Mouse (Mus musculus) heart, postnatal 36 days (tissue): ENCODE measurements around the gene Diaph3. TPM values are rescaled to one million over a fixed set of nuclear protein-coding genes. Genes with fewer than 3 reads are reported as not detected.

Experiments
- DNase-seq, 2 experiments: peaks; one replicate each; pipeline ENCODE4 v3.0.0; 2021 to 2022
- intact Hi-C: fragments of 180-260 bp; cut with DNase I; formaldehyde crosslinking; loops from one replicate; pipeline ENCODE4 v1.15.1; 2025
- total RNA-seq, 2 experiments: library from RNA; stranded (reverse); gene quantifications; 2 replicates each; pipeline ENCODE4 v1.2.3; 2021

Gene Diaph3
- 1 to 10 TPM in 1 of 2 experiments, under 1 TPM in 1; 0.76 to 1.4 TPM for total RNA-seq

DNA sequence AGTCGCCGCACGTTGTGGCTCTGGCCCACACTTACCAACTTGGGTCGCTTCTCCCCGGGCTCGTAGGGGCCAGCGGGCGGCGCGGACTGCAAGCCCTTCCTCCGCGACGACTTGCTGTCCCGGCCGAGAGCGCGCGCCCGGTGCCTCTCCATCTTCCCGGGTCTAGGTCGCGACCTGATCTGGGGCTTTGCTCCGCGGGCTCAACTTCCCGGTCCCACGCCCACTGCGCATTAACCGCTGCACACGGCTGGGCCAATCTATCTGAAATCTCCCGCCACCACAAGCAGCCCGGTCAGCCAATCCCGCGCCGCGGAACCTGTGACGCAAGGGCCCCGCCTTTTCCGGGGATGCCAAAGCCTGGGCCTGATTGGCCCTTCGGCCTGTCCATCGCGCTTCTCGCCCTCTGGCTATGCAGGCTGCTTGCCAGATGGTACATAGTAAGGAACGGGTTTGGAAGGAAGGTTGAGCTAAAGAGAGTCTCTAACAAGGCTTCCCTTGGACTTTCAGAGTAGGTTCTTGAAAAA is at the start of gene Diaph3:
TSS of gene Diaph3 (minus strand) at position 273 of the 524 bp plus-strand sequence.
- intact Hi-C loops, result loop anchor here (5.0 kb wide), 1 partner anchor 276 kb away; the partner anchor contains the start of gene Tdrd3
- DNase-seq, result peak; percentile 92 to 97

DNA sequence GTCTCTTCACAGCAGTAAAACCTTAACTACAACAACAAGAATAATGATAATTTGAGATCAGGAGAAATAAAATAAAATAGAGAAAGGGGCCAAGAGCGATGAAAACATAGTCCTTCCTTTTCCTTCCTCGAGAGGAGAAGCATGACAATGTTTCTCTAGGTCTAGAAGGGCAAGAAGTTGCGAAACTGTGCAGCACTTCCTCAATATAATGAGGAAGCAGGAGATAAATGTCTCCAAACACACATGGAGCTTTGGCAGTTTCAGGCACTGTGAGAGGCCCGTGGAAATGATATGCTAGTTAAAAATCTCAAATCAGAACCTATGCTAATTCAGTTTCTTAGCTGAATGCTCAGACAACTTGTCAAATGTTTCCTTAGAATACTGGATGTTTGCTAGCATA is 49.6 kb upstream of the Diaph3 start:
- no peak for DNase-seq
- intact Hi-C loops, result no loop called here

DNA sequence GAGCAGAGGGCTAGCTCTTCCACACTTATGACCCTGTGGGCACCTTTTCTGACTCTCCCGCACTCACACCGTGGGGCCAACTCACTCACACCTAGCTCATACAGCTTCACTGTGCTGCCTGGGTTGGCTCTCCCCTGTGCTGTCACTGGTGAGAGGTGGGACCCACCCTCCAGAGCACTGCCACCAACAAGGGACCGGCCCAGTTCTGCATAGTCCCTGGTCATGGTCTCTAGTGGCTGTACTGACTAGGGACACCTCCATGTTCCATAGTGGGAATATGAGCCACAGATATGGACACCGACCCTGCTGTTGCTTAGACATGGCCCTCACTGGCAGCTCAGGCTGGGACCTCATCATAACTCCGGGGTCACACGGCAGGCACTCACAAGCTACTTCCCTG is 30.5 kb upstream of the Diaph3 start:
- DNase-seq, result no peak
- intact Hi-C loops, result no loop called here

DNA sequence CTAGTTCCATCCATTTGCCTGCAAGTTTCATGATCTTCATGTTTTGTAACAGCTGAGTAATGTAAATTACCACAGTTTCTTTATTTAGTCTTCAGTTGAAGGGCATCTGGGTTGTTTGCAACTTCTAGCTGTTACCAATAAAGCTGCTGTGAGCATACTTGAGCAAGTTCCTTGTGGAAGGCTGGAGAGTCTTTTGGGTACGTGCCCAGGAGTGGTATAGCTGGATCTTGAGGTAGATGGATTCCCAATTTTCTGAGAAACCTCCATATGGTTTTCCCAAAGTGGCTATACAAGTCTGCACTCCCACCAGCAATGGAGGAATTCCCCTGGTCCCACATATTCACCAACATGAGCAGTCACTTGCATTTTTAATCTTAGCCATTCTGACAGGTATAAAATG is 28.1 kb upstream of the Diaph3 start:
- DNase-seq, result no peak
- intact Hi-C loops, result no loop called here

DNA sequence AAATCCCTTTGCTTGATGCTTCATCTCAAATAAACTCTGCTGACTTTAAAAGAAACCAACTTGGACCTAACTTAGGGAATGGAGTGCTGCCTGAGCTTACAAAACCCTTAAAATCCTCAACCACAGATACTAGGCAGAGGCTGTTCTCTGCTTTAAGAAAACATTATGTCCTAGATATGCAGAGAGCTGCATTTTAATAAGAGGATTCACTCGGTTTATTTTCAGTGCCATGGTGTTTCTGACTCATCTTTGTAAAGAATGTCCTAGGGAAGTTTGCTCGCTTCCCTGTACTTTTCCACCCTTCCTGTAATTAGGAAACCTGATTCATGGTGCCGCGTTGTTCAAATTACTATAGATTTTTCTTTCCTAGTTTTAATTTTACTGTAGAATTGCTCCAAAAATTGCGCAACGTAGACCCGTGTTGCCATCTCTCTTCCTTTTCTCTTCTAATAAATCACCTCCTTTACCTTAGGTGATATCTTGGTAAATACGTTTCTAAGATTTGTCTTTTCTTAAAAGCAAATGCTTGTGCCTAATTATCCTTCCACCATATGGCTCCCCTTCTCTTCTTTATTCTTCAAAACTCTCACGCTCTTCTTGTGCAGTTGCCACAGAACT is 14.7 kb upstream of the Diaph3 start:
- intact Hi-C loops, result no loop called here
- DNase-seq, result no peak

DNA sequence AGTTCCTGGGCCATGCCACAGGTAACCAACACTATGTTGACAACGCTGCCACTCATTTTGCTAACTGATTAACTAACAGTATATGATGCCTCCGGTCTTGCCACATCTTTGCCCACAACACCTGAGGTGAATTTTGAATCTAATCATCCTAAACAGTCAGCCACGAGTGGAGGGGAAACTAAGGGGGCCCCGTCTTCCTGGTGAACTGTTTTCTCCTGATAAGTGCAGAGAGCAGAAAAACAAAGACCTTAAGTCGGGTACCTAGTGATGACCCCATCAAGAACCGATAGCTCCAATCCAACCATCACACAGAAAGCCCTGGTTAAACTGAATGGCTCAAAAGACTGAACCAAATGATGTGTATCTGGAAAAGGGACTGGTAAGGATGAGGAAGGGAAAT is 8.6 kb upstream of the Diaph3 start:
- no peak for DNase-seq
- intact Hi-C loops, result no loop called here

DNA sequence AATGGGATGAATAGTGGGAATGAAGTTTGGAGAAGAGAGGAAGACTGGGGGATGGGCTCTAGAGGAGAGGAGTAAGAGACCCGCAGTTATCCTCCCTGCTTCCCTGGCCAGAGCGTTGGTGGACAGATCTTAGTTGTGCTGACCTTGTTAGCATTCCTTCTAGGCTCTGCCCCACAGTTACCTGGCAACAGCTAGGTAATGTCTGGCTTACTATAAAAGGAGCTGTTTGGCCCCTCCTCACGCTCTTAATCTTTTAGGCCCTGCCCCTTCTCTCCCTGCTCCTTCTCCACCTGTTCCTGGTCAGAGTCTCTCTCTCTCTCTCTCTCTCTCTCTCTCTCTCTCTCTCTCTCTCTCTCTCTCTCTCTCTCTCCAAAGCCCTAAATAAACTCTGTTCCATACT is 5.7 kb upstream of the Diaph3 start:
- intact Hi-C loops, result no loop called here
- DNase-seq, result no peak

DNA sequence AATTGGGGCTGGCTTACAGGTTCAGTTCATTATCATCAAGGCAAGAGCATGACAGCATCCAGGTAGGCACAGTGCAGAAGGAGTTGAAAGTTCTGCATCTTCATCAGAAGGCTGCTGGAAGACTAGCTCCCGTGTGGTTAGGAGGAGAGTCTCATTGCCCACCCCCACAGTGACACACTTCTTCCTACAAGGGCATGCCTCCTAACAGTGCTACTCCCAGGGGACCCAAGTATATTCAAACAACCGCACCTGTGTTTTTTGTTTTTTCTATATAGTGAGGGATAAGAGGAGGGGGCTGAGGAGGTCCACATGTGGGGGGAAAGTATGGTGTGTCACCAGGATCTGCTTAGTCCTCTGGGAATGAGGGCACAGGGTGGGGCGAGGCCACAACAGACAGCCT is 4.3 kb upstream of the Diaph3 start:
- intact Hi-C loops, result no loop called here
- DNase-seq, result no peak

DNA sequence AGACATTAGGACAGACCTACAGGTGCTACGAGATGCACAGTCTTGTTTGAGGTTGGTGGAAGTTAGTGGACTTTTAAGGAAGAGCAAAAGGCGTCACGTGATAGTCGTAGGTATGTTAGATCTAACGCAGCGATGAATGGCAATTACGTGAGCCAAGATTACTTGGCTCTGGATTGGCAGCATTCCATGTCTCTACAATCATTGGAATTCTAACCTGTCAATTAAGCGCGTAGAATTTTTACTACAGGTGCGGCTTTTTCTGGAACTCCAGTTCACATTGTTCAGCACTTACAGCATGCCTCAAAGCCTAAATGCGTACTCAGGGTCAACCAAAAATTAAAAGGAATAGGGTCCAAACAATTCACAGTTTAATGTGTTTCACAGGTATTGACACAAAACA is 742 bp upstream of the Diaph3 start:
- DNase-seq, result no peak
- intact Hi-C loops, result loop anchor here (5.0 kb wide), 1 partner anchor 276 kb away; the partner anchor contains the start of gene Tdrd3

DNA sequence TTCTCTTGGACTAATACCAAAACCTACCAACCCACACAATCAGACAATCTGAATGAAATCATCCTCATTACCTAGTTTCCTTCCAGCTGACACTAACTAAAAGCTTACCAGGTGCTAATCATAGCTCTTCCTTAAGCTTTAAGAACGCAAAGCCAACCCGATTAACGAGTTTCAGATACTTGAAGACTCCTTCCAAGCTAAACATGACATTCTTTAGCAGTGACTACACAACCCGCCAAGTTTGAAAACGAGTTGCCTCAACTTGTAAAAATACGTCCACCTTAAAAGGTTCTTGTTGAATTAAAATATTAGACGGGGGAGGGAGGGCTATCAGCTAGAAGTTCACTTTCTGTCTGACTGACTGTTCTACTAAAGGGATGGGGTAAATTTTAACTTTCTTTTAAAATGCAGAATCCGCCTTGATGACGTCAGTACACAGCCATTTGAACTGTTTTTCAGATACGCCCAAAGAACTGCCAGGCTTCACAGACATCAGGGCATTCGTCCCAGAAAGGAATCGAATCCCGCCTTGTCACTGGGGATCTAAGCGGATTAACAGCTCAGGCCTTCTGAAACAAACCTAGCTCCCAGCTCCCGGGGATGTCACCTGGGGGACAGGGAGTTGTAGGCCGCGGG is 590 bp downstream of the Diaph3 start:
- DNase-seq, result no peak
- intact Hi-C loops, result loop anchor here (5.0 kb wide), 1 partner anchor 277 kb away; the partner anchor contains the start of gene Tdrd3

DNA sequence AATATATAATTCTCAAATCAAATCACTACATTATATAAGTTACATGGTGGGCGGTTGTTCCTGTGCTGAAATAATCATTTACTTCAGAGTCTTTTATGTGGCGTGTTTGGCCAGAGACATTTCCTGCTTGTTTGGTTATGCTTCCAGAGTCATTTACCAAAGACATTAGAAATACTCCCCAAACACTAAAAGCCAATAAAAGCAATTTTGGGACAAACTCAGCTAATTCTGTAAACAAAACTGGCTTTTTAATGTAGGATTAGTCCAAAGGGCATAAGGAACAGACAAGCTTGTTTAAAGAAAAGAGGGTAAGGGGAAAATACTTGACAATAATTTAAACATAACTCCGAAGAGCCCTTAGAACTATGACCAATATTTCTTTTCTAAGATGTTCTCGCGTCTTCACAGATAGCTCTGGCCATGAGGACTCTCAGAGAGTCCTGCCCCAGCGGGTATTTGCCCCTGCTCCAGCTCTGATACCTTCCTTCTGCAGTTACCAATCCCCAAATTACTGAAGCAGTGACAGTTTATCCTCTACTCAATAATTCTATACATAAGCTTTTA is 14.9 kb downstream of the Diaph3 start:
- intact Hi-C loops, result no loop called here
- no peak for DNase-seq

DNA sequence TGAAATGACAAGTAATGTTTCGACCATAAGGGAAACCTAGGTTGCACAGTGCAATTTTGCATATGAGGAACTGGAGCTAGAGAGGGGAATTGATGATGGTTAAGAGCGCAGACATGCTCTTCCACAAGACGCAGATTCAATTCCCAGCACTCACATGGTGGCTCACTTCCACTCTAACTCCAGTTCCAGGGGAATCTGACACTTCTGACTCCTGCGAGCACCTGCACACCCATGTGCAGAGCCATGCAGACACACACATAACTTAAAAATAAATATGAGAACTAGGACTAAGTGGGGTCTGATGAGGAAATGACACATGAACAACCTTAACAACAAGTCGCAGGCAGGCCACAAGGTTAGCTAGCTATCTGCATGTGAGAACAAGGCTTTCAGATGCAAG is 15.5 kb downstream of the Diaph3 start:
- DNase-seq, result no peak
- intact Hi-C loops, result no loop called here

DNA sequence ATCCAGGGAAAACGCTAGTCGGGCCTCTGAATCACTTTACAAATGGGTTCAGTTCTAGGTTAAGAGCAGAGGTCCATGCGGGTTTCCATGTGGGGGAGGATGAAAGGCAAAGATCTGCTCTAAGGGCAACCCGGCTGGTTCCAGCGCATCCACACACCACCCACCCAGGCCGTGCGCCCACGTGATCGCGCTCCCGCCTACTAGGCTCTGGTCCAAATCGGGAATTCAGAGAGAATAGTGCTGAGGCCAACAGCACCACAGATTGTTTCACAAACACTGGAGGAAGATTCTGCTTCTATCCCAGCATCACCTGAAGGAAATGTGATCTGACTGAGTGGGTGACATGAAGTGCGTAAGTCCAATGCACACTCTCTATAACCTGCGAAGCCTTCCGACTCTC is 17.9 kb downstream of the Diaph3 start:
- intact Hi-C loops, result no loop called here
- DNase-seq, result no peak

DNA sequence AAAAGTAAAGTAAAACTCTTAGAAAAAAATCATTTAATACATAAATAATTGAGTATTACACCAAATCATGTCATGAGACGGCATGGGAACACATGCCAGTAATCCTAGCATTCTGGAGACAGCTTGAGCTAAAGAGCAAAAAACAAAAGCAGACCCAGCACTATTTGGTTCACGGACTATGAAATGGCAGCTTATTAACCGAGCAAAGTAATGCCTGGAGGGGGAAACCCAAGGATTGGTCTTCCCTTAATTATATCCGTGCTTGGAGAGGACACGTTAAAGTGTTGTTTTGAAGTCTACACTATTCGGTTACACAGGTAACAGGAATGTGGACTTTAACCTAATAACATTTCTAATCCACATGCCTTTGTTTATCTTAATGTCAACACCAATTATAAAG is 19.2 kb downstream of the Diaph3 start:
- intact Hi-C loops, result no loop called here
- no peak for DNase-seq

DNA sequence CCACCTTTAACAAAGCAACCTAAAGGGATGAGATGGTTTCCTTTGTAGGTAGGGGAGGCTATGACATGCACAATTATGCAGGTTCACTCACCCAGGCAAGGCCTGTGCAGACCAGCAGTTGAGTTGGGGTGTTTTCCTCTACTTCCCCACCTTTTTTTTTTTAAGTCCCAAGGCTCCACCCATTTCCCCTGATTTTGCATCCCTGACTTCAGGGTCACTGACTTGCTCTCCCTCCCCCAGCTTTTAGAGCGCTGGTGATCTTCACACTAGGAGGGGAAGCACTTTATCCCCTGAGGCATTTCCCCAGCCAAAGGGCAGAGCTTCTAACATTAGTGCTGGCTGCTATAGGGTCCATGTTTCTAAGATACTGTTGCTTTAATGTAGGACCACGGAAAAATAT is 30.4 kb downstream of the Diaph3 start:
- intact Hi-C loops, result no loop called here
- no peak for DNase-seq

DNA sequence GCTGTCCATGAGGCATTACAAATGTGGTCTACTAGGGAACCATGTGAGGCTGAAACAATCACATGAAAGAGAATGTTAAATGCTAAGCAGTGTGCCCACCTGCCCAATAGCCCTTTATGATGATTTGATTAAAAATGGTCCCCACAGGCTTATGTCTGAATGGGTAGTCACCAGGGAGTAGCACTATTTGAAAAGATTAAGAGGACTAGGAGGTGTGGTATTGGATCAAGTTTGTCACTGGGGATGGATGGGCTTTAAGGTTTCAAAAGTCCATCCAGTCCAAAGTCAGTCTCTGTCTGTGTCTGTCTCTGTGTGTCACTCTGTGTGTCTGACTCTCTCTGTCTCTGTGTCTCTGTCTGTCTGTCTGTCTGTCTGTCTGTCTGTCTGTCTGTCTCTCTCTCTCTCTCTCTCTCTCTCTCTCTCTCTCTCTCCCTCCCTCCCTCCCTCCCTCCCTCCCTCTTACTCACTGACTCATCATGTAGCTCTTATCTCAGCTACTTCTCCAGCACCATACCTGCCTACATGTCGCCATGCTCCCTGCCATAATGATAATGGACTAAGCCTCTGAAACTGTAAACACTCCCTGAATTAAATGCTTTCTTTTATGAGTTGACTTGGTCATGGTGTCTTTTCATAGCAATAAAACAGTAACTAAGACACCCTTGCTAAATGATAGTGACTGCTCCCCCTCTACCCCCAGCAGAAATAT is 41.5 kb downstream of the Diaph3 start:
- intact Hi-C loops, result no loop called here
- DNase-seq, result no peak

DNA sequence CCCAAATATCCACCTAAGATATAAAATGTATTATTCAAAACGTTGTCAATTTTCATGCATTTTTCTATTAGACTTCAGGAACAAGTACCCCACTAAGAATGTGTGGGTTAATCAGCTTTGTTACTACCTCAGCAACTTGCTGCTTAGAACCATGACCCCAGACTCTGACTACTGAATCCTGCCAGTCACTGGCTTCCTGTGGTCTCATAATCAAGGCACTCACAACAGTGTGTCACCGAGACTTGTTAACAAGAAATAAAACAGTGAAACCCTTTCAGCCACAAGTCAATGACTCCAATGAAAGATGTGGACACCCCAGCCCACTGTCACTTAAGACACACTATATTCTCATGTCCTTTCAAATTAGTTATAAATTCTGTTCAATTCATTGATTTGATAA is 42.9 kb downstream of the Diaph3 start:
- no peak for DNase-seq
- intact Hi-C loops, result no loop called here

DNA sequence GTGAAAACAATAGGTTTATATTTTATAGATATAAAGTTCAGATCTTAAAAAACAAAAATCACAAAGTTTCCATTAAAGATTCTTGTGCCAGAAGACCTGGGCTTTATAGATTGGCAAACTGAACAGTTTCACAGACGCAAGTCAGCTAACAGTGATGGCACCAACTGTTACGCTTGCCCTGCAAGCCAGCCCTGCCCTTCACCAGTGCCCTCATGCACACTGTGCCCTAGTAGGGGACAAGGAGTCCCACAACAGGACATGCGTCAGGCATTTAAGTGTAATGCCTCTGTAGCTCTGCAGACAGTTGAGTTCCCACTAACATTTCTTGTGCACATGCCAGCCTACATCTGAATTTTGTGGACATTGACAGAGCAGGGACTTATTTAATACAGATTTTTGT is 49.5 kb downstream of the Diaph3 start:
- no peak for DNase-seq
- intact Hi-C loops, result no loop called here

DNA sequence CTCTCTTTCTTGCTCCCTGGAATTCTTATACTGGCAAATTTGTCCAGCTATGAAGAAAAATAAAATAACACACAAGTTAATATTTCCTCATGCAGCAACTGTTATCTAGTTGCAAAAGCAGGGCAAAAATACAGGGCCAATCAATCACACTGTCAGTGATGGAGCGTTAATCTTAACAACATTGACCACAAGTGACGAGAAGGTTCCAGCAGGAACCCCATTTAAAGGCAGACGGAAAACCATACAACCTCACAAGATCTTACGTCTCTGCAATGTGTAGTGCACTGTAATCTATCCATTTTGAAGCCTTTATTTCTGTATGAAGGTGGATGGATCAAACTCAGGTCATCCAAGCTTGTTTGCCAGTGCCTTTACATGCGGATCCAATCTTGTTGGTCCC is 49.9 kb downstream of the Diaph3 start:
- intact Hi-C loops, result no loop called here
- no peak for DNase-seq

DNA sequence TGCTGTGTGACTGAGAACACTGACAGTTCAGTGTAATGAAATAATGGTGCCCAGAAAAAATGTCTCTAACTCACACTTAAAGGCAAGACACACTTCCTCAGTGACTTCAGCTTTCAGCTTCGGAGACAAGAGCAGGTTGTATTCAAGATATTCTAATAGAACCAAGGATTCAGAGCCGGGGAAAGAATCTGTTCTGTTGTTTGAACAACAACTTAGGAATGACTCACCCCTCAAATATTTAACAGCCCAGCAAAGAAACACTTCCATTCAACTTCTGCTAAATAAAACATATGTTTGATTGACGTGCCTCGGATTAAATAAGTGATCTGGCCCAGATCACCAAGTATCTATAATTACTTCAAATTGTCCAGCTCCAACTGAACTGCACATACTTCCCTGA is 52.1 kb downstream of the Diaph3 start:
- intact Hi-C loops, result no loop called here
- no peak for DNase-seq

DNA sequence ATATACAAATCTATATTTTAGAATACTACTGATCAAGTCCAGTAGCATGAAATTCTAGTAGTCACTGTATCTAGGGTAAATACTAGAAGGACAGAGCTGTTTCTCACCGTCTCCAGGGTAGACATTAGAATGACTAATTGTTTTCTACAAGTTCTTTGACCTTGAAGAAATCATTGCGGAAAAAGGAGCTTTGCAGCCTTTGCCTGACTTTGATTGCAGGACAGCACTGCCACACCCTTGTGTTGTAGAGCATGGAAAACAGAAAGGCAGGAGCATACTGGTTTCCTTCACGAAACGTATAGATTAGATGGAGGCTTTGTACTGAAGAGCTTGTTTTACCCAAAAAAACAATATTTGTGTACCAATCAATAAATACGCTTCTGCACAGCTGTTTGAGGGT is 52.6 kb downstream of the Diaph3 start:
- intact Hi-C loops, result no loop called here
- DNase-seq, result no peak
